Comparison of ENCODE assay signal across 9 mouse cellular contexts in genomic region chr10:76253536-76253935, GRCm38 (mm10). TPM values are rescaled to one million over a fixed set of nuclear protein-coding genes. Genes with fewer than 3 reads are reported as not detected.
DNase-seq lines count a peak whose midpoint lies in the region; ATAC-seq and TF ChIP-seq lines count a peak whose summit lies in the region.
"Had no signal": no experiment of that assay in that cellular context is flagged by ENCODE, and none has a peak within 500 bp of the region (broad histone marks: within the 10 kb centered on the region; RNA-seq: fewer than 3 reads in every experiment).

S100b (plus strand) TSS chr10:76253853.

- H3K4me1 ChIP-seq in cerebellum, adult 2 months (ENCODE audit: control insufficient read depth, insufficient read depth, low read length), result 0 out of 2 replicates have a peak, but pooled peaks cover 1% of the 10 kb centered on the region
- H3K4me1 ChIP-seq in lung, embryonic 14.5 days (ENCODE audit: insufficient read depth), result 0 out of 2 replicates have a peak, but pooled peaks cover 3% of the 10 kb centered on the region
- peaks cover 13% of the 10 kb centered on the region for H3K4me1 ChIP-seq in limb, embryonic 14.5 days (ENCODE audit: control insufficient read depth, insufficient read depth, low read length)
- H3K4me1 ChIP-seq in forebrain, embryonic 15.5 days, result no peaks in the 10 kb centered on the region

- no peak within 1 kb of the TSS for H3K4me2 ChIP-seq in lung, embryonic 14.5 days
- peak within 1 kb of the TSS; percentile 31; the same call in 1 of the 2 replicates for H3K4me2 ChIP-seq in limb, embryonic 14.5 days (replicated peaks; ENCODE audit: low read depth, low read length, severe bottlenecking)
- H3K4me2 ChIP-seq in forebrain, embryonic 15.5 days (replicated peaks), result no peak within 1 kb of the TSS

- no peaks in the 10 kb centered on the region for H3K9me3 ChIP-seq in lung, embryonic 14.5 days (ENCODE audit: low read depth, low read length)
- no peaks in the 10 kb centered on the region for H3K9me3 ChIP-seq in limb, embryonic 14.5 days (ENCODE audit: control insufficient read depth, low read length)
- no peaks in the 10 kb centered on the region for H3K9me3 ChIP-seq in forebrain, embryonic 15.5 days

- peak within 1 kb of the TSS; percentile 38 for H3K4me3 ChIP-seq in cerebellum, adult 2 months (replicated peaks; ENCODE audit: insufficient read depth, low read depth, low read length)
- no peak within 1 kb of the TSS for H3K4me3 ChIP-seq in lung, embryonic 14.5 days (ENCODE audit: low read depth, low read length)
- H3K4me3 ChIP-seq in limb, embryonic 14.5 days (replicated peaks; ENCODE audit: low read length), result peak within 1 kb of the TSS; percentile 1
- H3K4me3 ChIP-seq in forebrain, embryonic 15.5 days, result no peak within 1 kb of the TSS

- H3K36me3 ChIP-seq in lung, embryonic 14.5 days (ENCODE audit: insufficient read depth), result no peaks in the 10 kb centered on the region
- no peaks in the 10 kb centered on the region for H3K36me3 ChIP-seq in limb, embryonic 14.5 days (ENCODE audit: control insufficient read depth, insufficient read depth, low read length)
- no peaks in the 10 kb centered on the region for H3K36me3 ChIP-seq in forebrain, embryonic 15.5 days

- H3K9ac ChIP-seq in lung, embryonic 14.5 days, result no peak within 1 kb of the TSS
- H3K9ac ChIP-seq in limb, embryonic 14.5 days (ENCODE audit: low read depth, low read length, severe bottlenecking), result 0 out of 2 replicates have a peak within 1 kb of the TSS, but pooled peaks have one; percentile 18
- H3K9ac ChIP-seq in forebrain, embryonic 15.5 days (replicated peaks), result no peak within 1 kb of the TSS

- TF ChIP-seq CTCF in cerebellum, adult 2 months (IDR thresholded peaks at IDR 0.05; ENCODE audit: borderline replicate concordance, insufficient read depth, low read depth, low read length), result no peak
- TF ChIP-seq CTCF in lung, embryonic 14.5 days (IDR thresholded peaks at IDR 0.05; ENCODE audit: low read depth), result no peak

- H3K27me3 ChIP-seq in cerebellum, adult 2 months (ENCODE audit: control insufficient read depth, insufficient read depth, low read length), result no peaks in the 10 kb centered on the region
- H3K27me3 ChIP-seq in lung, embryonic 14.5 days (ENCODE audit: insufficient read depth, low read length), result no peaks in the 10 kb centered on the region
- no peaks in the 10 kb centered on the region for H3K27me3 ChIP-seq in limb, embryonic 14.5 days (ENCODE audit: control insufficient read depth, insufficient read depth, low read length)
- no peaks in the 10 kb centered on the region for H3K27me3 ChIP-seq in forebrain, embryonic 15.5 days

- no peak for ATAC-seq in lung, embryonic 14.5 days (ENCODE audit: insufficient read depth)
- peak; percentile 77 for ATAC-seq in limb, embryonic 14.5 days (ENCODE audit: low FRiP score, low read depth)
- ATAC-seq in forebrain, embryonic 15.5 days (replicated peaks), result no peak

- TF ChIP-seq POLR2A in cerebellum, adult 2 months (IDR thresholded peaks at IDR 0.05; ENCODE audit: borderline replicate concordance, insufficient read depth, low read length), result no peak
- no peak for TF ChIP-seq POLR2A in limb, embryonic 14.5 days (IDR thresholded peaks at IDR 0.05; ENCODE audit: borderline replicate concordance, extremely low read depth, insufficient read depth, insufficient read length)

- 8% methylated on average over 4 of the region's 4 CpGs for WGBS in cerebellum, adult 2 months
- WGBS in lung, embryonic 14.5 days, result 29% methylated on average over 4 of the region's 4 CpGs
- 38% methylated on average over 4 of the region's 4 CpGs for WGBS in limb, embryonic 14.5 days
- 46% methylated on average over 4 of the region's 4 CpGs for WGBS in forebrain, embryonic 15.5 days

- peak within 1 kb of the TSS; percentile 48; the same call in 1 of the 2 replicates for H3K27ac ChIP-seq in cerebellum, adult 2 months (ENCODE audit: insufficient read depth, low read length)
- no peak within 1 kb of the TSS for H3K27ac ChIP-seq in lung, embryonic 14.5 days (ENCODE audit: low read depth)
- peak within 1 kb of the TSS; percentile 68 for H3K27ac ChIP-seq in limb, embryonic 14.5 days (replicated peaks; ENCODE audit: low read depth, low read length)
- H3K27ac ChIP-seq in forebrain, embryonic 15.5 days (replicated peaks), result no peak within 1 kb of the TSS
- H3K27ac ChIP-seq: kidney, postnatal 0 days had no signal

- DNase-seq in cerebellum, adult 2 months, result peak in 1 of 2 experiments; percentile 39
- no peak for DNase-seq in cerebellum, postnatal 25 days
- peak; percentile 61 for DNase-seq in lung, embryonic 14.5 days
- DNase-seq in lung, postnatal 25 days (ENCODE audit: low spot score), result no peak
- DNase-seq in heart, postnatal 4 days, result peak; percentile 46
- peak; percentile 78 for DNase-seq in limb, embryonic 14.5 days (ENCODE audit: low spot score)
- DNase-seq in natural killer cell, adult 2 months (ENCODE audit: low spot score in 2 of 2), result no peak

RNA-seq across cellular contexts. Expression of gene S100b, which starts in this region (rescaled TPM):
- 739 and 790 TPM in 2 replicates for polyA plus RNA-seq in cerebellum, adult 2 months (2012; rRNA removed)
- 0.16 TPM in 1 of 2 replicates, not detected in the other for polyA plus RNA-seq in lung, embryonic 14.5 days (2014; fragmentation: Nextera tagmentation; extraction: Ambion mirVana)
- 1 to 10 TPM; 1.2 to 1.9 TPM for total RNA-seq in heart, postnatal 4 days (2021)
- 20.1 and 21.5 TPM in 2 replicates for polyA plus RNA-seq in limb, embryonic 14.5 days (2012; rRNA removed)
- 8.5 and 9.9 TPM in 2 replicates for polyA plus RNA-seq in limb, embryonic 14.5 days (2014; fragmentation: Nextera tagmentation; extraction: Ambion mirVana)
- polyA plus RNA-seq in forebrain, embryonic 15.5 days (2015; fragmentation: Nextera tagmentation; extraction: Ambion mirVana), result 0.93 and 1.0 TPM in 2 replicates

Comparison
In these comparisons a context has a peak if more than half of its experiments do, and no peak if none do; other contexts are left out.
1. RNA of gene S100b (polyA plus RNA-seq): 739 to 790 TPM in cerebellum, adult 2 months; 8.5 to 21.5 TPM in limb, embryonic 14.5 days, 0.93 to 1.0 TPM in forebrain, embryonic 15.5 days and 0.16 TPM in lung, embryonic 14.5 days; every median in the first group is over 10 times any median in the second.
2. Peak in DNase-seq in lung, embryonic 14.5 days; RNA of the gene not detected or under 1 TPM.
3. DNase-seq: peak in heart, postnatal 4 days (single experiment) and limb, embryonic 14.5 days (single experiment); none in cerebellum, postnatal 25 days (0 of 2), lung, postnatal 25 days (single experiment) and natural killer cell, adult 2 months (0 of 2).
4. H3K27ac ChIP-seq: peak in cerebellum, adult 2 months (single experiment) and limb, embryonic 14.5 days (single experiment); none in lung, embryonic 14.5 days (single experiment) and forebrain, embryonic 15.5 days (single experiment).
5. H3K4me3 ChIP-seq: peak in cerebellum, adult 2 months (single experiment) and limb, embryonic 14.5 days (single experiment); none in lung, embryonic 14.5 days (single experiment) and forebrain, embryonic 15.5 days (single experiment).